Mouse (Mus musculus) layer of hippocampus, adult 6 months (tissue): ENCODE results near the gene Uqcc2. TPM values are rescaled to one million over a fixed set of nuclear protein-coding genes. Genes with fewer than 3 reads are reported as not detected.

Experiments used
- long read RNA-seq, 2 experiments: library from polyadenylated mRNA; unstranded; transcript quantifications; one replicate each; pipeline ENCODE4 v2.0.0; 2019 to 2020
- microRNA-seq: library from miRNA; unstranded; fragments of <30 nt; microRNA quantifications from one replicate; pipeline ENCODE4 v1.2.0, GENCODE M21; 2020
- polyA plus RNA-seq: library from polyadenylated mRNA; unstranded; fragments of <200 nt; fragmentation: Nextera tagmentation; gene quantifications from 2 replicates; pipeline ENCODE4 v1.2.3, GENCODE M21; 2021

Uqcc2 gene
- 559 and 565 TPM in 2 replicates for polyA plus RNA-seq
- long read RNA-seq, experiment 1, transcript Uqcc2-201 (4 exons, 500 nt), result major isoform, 206 of 207 reads
- long read RNA-seq, experiment 1, partial matches to known transcripts, result 1 of 207 reads
- long read RNA-seq, experiment 1, other reads (novel, unspliced or antisense), result 0 of 207 reads
- long read RNA-seq, experiment 2, transcript Uqcc2-201 (4 exons, 500 nt), result major isoform, 7 of 7 reads
- long read RNA-seq, experiment 2, partial matches to known transcripts, result 0 of 7 reads
- long read RNA-seq, experiment 2, other reads (novel, unspliced or antisense), result 0 of 7 reads

DNA sequence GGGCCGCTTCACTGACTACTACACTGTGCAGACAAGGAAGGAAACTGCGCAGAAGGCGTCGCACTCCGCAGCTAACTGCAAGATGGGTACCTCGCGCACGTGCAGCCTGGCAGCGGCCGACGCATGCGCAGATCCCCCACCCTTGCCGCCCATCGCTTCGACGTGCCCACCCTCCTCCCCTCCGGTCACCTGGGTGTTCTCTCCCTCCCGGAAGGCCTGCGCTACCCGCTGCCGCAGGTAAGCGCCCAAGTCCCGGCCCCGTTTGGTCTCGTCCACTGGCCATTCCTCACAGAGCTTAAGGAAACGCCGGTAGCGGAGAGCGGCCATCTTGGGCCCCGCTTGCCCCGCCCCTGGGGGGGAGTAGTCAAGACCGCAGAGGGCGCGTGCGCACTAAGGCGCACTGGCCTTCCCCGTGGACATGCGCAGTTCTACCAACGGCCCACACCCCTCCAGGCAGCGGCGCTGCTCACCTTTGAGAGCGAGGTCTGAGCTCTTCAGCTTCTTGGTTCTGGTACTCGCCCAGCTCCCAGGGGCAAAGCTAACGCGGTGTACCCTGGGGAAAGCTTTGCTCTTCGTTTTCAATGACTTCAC lies at the start of gene Uqcc2:
Uqcc2 (minus strand) TSS at position 366 of the 591 bp plus-strand sequence.

GRCm38 (mm10) chr17:27167545-27167944 lies 33.8 kb upstream of the Uqcc2 start, which contains the start of gene Ip6k3:
Gene Ip6k3 (minus strand): TSS chr17:27167795.

Small RNA genes lying within 50 kb of the gene (microRNA-seq; reads per million reads assigned to microRNA genes)
- gene Mir7677, result 0.64 reads per million

Other genes with a start within 250 kb of the Uqcc2 start
- gene Kifc5b, start 216.8 kb downstream of the Uqcc2 start, polyA plus RNA-seq, result 0.25 and 0.28 TPM in 2 replicates
- 9.8 and 13.9 TPM in 2 replicates for gene Phf1, start 200.9 kb downstream of the Uqcc2 start, polyA plus RNA-seq
- 189 and 190 TPM in 2 replicates for gene Cuta, start 194.3 kb downstream of the Uqcc2 start, polyA plus RNA-seq
- 8.3 and 18.8 TPM in 2 replicates for gene Syngap1, start 192.7 kb downstream of the Uqcc2 start, polyA plus RNA-seq
- gene Zbtb9, start 160.7 kb downstream of the Uqcc2 start, polyA plus RNA-seq, result 6.4 and 6.7 TPM in 2 replicates
- gene Bak1, start 104.9 kb downstream of the Uqcc2 start, polyA plus RNA-seq, result 1.4 and 1.7 TPM in 2 replicates
- 0.23 and 0.25 TPM in 2 replicates for gene Itpr3, start 76.6 kb downstream of the Uqcc2 start, polyA plus RNA-seq
- 0.75 and 1.0 TPM in 2 replicates for gene Ip6k3, start 33.9 kb upstream of the Uqcc2 start, polyA plus RNA-seq
- gene Lemd2, start 70.6 kb upstream of the Uqcc2 start, polyA plus RNA-seq, result 2.2 and 2.4 TPM in 2 replicates